Mouse (Mus musculus) olfactory bulb, adult 2 months (tissue): Measurements from ENCODE around the gene Dnmt3a. TPM values are rescaled to one million over a fixed set of nuclear protein-coding genes. Genes with fewer than 3 reads are reported as not detected.

Experiments
- H3K27ac ChIP-seq: fragments of 200-500 bp; 2 replicates; pipeline ENCODE4 v1.5.1; 2012; ENCODE audit warnings: low read depth, low read length; ENCODE audit not compliant: insufficient read depth
- H3K4me1 ChIP-seq: fragments of 200-500 bp; 2 replicates; pipeline ENCODE4 v1.6.1; 2012; ENCODE audit warnings: low read length; ENCODE audit not compliant: control insufficient read depth, insufficient read depth
- H3K4me3 ChIP-seq: fragments of 200-500 bp; 2 replicates; pipeline ENCODE4 v1.5.1; 2012; ENCODE audit warnings: mild to moderate bottlenecking, low read depth, low read length, moderate library complexity; ENCODE audit not compliant: insufficient read depth
- CTCF ChIP-seq: fragments of 200-500 bp; IDR thresholded peaks from 2 replicates; pipeline ENCODE4 v1.5.1; 2012; ENCODE audit warnings: low read depth, mild to moderate bottlenecking, low read length, moderate library complexity; ENCODE audit not compliant: insufficient read depth
- POLR2A ChIP-seq: fragments of 200-500 bp; IDR thresholded peaks from 2 replicates; pipeline ENCODE4 v1.6.1; 2012; ENCODE audit warnings: mild to moderate bottlenecking, low read depth, low read length, moderate library complexity; ENCODE audit not compliant: insufficient read depth
- WGBS: fragments of 180-500 bp; shearing (Covaris S2); methylation state at CpG from one replicate; pipeline ENCODE4 v1.1.7; 2018; 5-methylcytosine and 5-hydroxymethylcytosine counted together
- polyA plus RNA-seq: library from polyadenylated mRNA; stranded (reverse); fragments of >200 nt; gene quantifications from 2 replicates; pipeline ENCODE4 v1.2.4, GENCODE M21; 2012; ENCODE audit warnings: low replicate concordance; ENCODE audit not compliant: missing spikeins, insufficient read depth, insufficient read length

Dnmt3a gene
- polyA plus RNA-seq, 1 experiment, result not detected

DNA sequence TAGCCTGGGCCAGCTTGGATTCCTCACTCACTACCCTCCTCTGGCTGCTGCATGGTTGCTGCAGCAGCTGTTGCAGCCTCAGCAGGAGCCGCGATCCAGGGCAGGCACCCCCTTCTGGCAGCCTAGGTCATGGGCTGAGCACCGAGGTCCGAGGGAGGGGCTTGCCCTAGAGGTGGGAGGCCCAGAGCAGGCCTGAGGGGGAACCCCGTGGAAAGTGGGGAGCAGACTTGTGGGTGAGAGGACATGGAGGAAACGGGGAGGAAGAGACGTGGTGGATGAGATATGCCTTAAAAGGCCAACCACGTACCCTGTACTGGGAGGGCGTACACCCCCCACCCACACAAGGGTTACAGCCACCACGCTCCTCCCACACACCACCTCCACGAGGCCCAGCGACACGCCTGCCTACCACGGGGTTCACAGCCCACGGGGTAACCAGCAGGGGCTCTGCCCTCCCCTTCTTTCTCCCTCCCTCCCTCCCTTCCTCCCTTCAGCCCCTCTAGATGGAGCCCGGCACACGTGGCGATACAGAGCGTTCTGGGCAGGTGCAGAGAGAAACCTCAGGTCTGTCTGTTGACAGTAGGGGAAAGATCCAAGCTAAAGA, 65.2 kb downstream of the Dnmt3a start:
- Histone ChIP-seq H3K27ac (peak overlapping the region; percentile 43), H3K4me3 (no peak overlapping the region), H3K4me1 (peaks cover 60% of the 10 kb centered on the region)
- WGBS, result 13% methylated on average over 19 of the region's 19 CpGs
- TF ChIP-seq CTCF, result no peak

DNA sequence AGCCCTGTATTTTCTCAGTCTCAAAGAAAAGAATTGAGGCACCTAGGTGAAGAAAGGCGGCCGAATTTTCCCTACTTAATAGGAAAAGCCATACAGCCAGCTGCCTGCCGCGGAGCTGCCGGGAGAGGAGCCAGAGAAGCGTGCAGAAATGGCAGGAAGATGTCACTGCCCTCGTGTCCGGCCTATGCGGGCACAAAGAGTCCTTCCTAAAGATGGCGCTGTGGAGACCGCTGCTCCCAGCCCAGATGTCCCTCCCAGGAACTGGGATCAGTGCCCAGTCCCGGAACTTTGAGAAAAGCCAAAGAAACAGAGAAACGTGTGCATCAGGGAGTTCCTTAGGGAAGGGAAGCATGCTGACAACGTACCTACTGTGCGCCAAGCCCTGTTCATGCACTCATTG, 65.8 kb downstream of the Dnmt3a start:
- WGBS, result 12% methylated on average over 15 of the region's 15 CpGs
- peaks cover 55% of the 10 kb centered on the region for H3K4me1 ChIP-seq
- H3K4me3 ChIP-seq, result no peak overlapping the region
- TF ChIP-seq POLR2A, result no peak
- peak; percentile 41; the same call in 1 of the 2 replicates for TF ChIP-seq CTCF
- peak overlapping the region; percentile 43 for H3K27ac ChIP-seq

DNA sequence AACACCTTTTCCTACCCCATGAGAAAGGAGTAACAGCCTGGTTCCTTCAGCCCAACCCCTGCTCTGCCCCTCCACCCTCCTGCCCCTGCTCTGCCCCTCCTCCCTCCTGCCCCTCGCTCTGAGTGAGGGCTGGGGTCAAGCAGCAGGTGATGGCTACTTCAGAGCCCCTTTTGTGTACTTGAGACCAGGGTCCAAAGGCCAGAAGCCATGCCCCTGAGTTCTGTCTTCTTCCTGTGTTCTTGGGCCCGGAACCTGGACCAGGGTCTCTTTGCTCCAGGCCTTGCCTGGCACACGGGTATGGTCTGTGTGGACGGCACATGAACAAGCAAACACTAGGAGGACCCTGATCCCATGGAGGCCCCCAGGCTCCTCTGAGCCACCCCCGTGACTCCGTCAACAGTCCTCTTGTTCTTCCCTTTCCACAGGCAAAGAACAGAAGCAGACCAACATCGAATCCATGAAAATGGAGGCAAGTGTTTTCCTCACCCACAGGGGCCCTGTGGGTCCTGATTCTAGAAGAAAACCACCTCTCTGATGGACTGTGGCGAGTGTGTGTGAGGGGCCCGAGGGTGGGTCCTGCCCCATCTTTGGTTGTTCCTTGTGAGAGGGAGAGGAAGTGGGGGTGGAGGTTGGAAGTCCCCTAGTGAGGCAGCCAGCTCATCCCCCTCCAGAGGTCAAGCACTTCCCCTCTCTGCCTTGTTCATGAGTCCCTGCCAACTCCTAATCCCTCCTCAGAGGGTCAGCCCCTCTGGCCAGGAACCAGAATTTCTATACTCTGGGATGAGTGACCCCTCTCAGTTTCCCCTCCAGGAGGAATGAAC, 66.8 kb downstream of the Dnmt3a start:
- TF ChIP-seq CTCF, result no peak
- no peak for TF ChIP-seq POLR2A
- H3K4me3 ChIP-seq, result no peak overlapping the region
- H3K27ac ChIP-seq, result no peak overlapping the region
- H3K4me1 ChIP-seq, result peaks cover 54% of the 10 kb centered on the region
- WGBS, result 79% methylated on average over 9 of the region's 9 CpGs

DNA sequence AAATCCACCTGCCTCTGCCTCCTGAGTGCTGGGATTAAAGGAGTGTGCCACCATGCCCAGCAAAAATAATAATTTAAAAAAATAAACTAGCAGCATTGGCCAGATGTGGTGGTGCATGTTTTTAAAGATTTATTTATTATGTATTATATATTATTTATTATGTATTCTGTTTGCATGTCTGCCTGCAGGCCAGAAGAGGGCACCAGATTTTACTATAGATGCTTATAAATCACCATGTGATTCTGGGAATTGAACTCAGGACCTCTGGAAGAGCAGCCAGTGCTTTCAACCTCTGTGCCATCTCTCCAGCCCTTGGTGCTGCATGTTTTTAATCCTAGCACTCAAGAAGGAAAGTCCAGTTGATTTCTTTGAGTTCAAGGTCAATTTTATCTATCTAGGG, 69.7 kb downstream of the Dnmt3a start:
- no peak for TF ChIP-seq POLR2A
- no peak for TF ChIP-seq CTCF
- Histone ChIP-seq H3K27ac (no peak overlapping the region), H3K4me1 (peaks cover 33% of the 10 kb centered on the region), H3K4me3 (no peak overlapping the region)

DNA sequence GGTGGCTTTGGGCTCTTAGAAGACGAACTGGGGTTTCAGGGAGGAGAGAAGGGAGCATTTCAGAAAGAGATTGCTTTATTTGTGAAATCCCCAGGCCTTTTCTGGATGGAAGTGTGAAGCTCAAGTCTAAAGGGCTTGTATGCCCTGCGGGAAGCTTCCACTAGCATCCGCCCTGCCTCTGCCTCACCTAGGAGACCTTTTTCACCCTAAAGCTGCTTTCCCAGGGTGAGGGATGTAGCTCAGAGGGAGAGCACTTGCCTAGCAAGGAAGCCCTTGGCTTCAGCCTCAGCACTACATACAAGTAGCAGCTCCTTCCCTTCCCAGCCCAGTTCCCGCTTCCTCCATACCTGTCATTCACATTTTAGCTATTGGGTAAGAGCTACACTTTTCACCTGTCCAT, 71.6 kb downstream of the Dnmt3a start:
- no peak for TF ChIP-seq CTCF
- TF ChIP-seq POLR2A, result no peak
- H3K27ac ChIP-seq, result no peak overlapping the region
- H3K4me3 ChIP-seq, result no peak overlapping the region
- H3K4me1 ChIP-seq, result peaks cover 27% of the 10 kb centered on the region
- WGBS, result 83% methylated on average over 4 of the region's 4 CpGs

DNA sequence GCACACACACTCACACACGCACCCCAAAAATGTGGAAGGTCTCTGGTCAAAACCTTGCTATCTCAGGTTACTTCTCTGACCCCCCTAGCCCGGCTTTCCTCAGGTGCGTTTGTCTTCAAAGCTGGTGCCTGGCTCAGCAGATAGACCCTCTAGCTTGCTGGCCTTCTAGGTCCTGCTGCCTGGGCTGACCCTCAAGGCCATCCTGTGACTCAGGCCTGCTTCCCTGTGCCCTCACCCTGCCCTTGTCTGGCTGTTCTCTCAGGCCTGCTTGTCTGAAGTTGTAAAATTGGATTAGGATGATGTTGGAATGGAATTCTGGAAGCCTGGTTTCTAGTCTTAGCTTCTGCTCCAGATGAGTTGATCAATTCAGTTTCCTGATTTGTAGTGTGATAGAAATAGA, 75.7 kb downstream of the Dnmt3a start:
- no peak for TF ChIP-seq POLR2A
- no peak for TF ChIP-seq CTCF
- peak overlapping the region; percentile 29 for H3K27ac ChIP-seq
- peaks cover 40% of the 10 kb centered on the region for H3K4me1 ChIP-seq
- no peak overlapping the region for H3K4me3 ChIP-seq
- 94% methylated on average over 3 of the region's 3 CpGs for WGBS

DNA sequence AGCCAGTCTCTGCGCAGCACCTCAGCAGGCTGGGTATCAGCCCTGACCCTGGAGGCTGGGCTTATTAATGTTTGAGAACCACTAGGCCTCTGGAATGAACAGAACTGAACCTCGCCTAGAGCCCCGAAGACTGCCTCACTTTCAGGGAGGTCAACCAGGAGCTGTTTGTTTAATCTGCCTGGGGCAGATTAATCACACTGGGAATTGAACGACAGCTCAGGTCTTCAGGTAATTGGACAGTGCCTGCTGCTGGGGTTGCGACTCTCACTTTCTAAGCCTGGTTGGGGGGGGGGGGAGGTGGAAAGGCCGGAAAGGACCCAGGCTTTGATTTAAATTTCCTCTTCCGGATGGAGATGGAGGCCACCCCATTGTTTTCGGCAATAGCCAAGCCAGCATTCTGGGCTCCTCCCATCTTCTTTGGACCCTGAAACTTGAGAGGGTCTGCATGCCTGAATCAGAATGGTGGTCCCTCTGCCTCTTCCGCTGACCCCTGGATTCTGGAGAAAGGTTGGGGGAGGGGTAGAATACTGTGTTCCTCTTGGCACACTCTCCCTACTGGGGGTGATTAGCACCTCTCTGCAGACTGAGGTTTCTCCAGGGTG, 79.2 kb downstream of the Dnmt3a start:
- Histone ChIP-seq H3K4me1 (peaks cover 72% of the 10 kb centered on the region), H3K27ac (peak overlapping the region; percentile 30; the same call in 1 of the 2 replicates)
- 45% methylated on average over 9 of the region's 9 CpGs for WGBS

DNA sequence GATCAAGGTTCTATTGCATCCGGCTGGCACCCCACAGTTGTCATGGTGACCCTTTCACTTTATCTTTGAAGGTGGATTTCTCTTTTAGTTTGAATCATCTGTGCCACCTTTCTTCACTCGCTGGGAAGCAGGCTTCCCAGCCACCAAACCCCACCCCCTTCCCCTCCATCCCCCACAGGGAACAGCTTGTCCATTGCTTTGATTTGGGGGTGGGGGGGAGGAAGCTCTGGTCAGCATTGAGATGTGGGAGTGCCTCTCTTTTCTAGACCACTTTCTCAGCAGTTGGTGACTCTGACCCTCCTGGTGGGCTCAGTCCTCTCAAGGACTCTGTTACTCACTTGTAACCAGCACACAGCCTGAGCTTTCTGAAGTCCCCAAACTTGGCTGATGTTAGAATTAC, 80.8 kb downstream of the Dnmt3a start:
- H3K4me3 ChIP-seq, result no peak overlapping the region
- 28% methylated on average over 2 of the region's 2 CpGs for WGBS
- peaks cover 71% of the 10 kb centered on the region for H3K4me1 ChIP-seq
- TF ChIP-seq POLR2A, result no peak
- no peak for TF ChIP-seq CTCF
- H3K27ac ChIP-seq, result peak overlapping the region; percentile 97; the same call in 1 of the 2 replicates

More for the DNA sequence above, 79.2 kb downstream of the Dnmt3a start:
- no peak overlapping the region for H3K4me3 ChIP-seq
- TF ChIP-seq POLR2A, result no peak
- no peak for TF ChIP-seq CTCF

DNA sequence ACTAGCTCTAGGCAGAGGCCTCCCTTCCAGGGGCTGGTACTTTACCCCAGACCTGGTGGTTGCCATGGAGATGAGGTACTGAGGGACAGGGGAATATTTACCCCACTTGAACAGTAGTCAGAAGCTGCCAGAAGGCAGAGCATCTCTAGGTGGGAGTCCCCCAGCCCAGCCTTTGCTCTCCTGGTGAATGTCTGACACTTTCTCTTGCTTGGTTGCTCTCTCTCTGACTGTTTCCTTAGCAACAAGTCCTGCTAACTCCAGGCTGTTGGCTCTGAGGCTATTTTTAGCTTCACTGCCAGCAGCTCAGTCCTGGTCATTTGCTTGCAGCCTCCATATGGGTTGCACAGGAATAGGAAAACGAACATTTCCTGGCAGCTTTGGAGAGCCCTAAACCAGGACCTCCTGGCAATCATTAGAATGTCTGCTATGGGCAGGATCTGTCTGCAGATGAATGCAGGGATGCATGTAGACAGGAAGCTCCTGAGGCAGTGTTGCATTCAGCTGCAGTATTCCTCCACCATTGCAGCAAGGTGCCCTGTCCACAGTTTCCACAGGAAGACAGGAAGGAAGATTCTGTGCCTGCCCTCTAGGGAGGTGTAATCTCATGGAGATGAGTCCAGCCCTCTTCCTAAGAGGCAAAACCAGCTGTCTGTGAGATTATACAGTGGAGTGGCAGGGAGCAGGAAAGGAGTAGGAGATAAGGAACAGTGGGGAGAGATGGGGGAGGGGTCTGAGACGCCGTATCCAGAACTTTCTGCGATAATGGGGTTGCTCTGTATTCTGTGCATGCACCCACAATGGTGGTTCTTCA, 81.9 kb downstream of the Dnmt3a start:
- WGBS, result 3% methylated on average over 4 of the region's 4 CpGs
- Histone ChIP-seq H3K27ac (peak overlapping the region; percentile 97), H3K4me1 (peaks cover 80% of the 10 kb centered on the region), H3K4me3 (no peak overlapping the region)
- TF ChIP-seq POLR2A, result no peak
